Comparison of ENCODE assay signal across 10 mouse cellular contexts in the genomic region with DNA sequence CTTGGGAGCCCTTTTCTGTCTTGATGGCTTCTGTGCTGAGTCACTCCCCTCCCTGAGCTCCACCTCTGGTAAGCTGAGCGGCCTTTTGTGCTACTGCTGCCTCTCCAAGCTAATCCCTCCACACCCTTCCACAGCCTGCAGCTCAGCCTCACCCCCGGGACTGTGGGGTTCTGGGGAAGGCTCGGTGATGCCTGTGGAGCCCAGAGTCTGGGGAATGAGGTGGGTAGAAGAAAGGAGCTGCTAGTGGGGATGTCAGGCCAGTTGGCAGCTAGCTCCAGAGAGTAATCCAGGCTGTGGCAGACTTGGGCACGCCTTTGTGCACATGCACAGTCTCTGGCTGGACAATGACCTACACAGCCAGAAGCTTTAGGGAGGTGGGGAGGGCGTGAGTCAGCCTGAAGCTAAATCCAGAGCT. TPM values are rescaled to one million over a fixed set of nuclear protein-coding genes. Genes with fewer than 3 reads are reported as not detected.
DNase-seq lines count a peak whose midpoint lies in the region; ATAC-seq and TF ChIP-seq lines count a peak whose summit lies in the region.
"Had no signal": no experiment of that assay in that cellular context is flagged by ENCODE, and none has a peak within 500 bp of the region (broad histone marks: within the 10 kb centered on the region; RNA-seq: fewer than 3 reads in every experiment).

No protein-coding gene starts in this region.

- H3K4me1 ChIP-seq in kidney, adult 2 months (ENCODE audit: control insufficient read depth, insufficient read depth, low read length): peaks cover 26% of the 10 kb centered on the region
- H3K4me1 ChIP-seq in embryonic facial prominence, embryonic 15.5 days: peaks cover 16% of the 10 kb centered on the region; the same call in 1 of the 2 replicates
- H3K4me1 ChIP-seq in midbrain, embryonic 11.5 days (ENCODE audit: control insufficient read depth, insufficient read depth, low read length): peaks cover 21% of the 10 kb centered on the region

- H3K27me3 ChIP-seq in kidney, adult 2 months (replicated peaks; ENCODE audit: control insufficient read depth, insufficient read depth, low read length): no peaks in the 10 kb centered on the region
- no peaks in the 10 kb centered on the region for H3K27me3 ChIP-seq in embryonic facial prominence, embryonic 15.5 days
- no peaks in the 10 kb centered on the region for H3K27me3 ChIP-seq in midbrain, embryonic 11.5 days (ENCODE audit: control insufficient read depth, insufficient read depth, low read length)

- peak; percentile 70 for DNase-seq in kidney, adult 2 months
- DNase-seq in kidney, adult 11 months: no peak
- DNase-seq in Muller cell, postnatal 12 days (ENCODE audit: inconsistent ontology term): peak; percentile 89
- DNase-seq in midbrain, embryonic 11.5 days (ENCODE audit: low spot score, missing footprints): peak; percentile 89
- no peak for DNase-seq in left cerebral cortex, postnatal 25 days (ENCODE audit: low spot score in 2 of 2)
- no peak for DNase-seq in cerebellum, adult 11 months
- no peak for DNase-seq in lung, postnatal 14 days
- DNase-seq: lung, adult 18-20 months had no signal

- no peaks in the 10 kb centered on the region for H3K9me3 ChIP-seq in embryonic facial prominence, embryonic 15.5 days (replicated peaks)
- no peaks in the 10 kb centered on the region for H3K9me3 ChIP-seq in midbrain, embryonic 11.5 days (ENCODE audit: control insufficient read depth, low read length)

- H3K9ac ChIP-seq in embryonic facial prominence, embryonic 15.5 days: no peak overlapping the region
- peak overlapping the region; percentile 36 for H3K9ac ChIP-seq in midbrain, embryonic 11.5 days (ENCODE audit: low read length)

- no peak overlapping the region for H3K4me2 ChIP-seq in embryonic facial prominence, embryonic 15.5 days (replicated peaks)
- 0 out of 2 replicates have a peak overlapping the region, but pooled peaks have one; percentile 19 for H3K4me2 ChIP-seq in midbrain, embryonic 11.5 days

- intact Hi-C loops in left cerebral cortex, postnatal 25 days (cut with DNase I): no loop called here

- TF ChIP-seq CTCF in kidney, adult 2 months (conservative IDR thresholded peaks at IDR 0.05; ENCODE audit: insufficient read depth, insufficient read length, low read depth, low read length): no peak

- no peaks in the 10 kb centered on the region for H3K36me3 ChIP-seq in kidney, adult 2 months (ENCODE audit: control insufficient read depth, insufficient read depth, low read length)
- H3K36me3 ChIP-seq in embryonic facial prominence, embryonic 15.5 days: 0 out of 2 replicates have a peak, but pooled peaks cover 6% of the 10 kb centered on the region
- H3K36me3 ChIP-seq in midbrain, embryonic 11.5 days (ENCODE audit: control insufficient read depth, insufficient read depth, low read length): no peaks in the 10 kb centered on the region

- no peak for ATAC-seq in embryonic facial prominence, embryonic 15.5 days (ENCODE audit: insufficient number of reproducible peaks, low FRiP score, low TSS enrichment, low read depth)
- peak; percentile 69 for ATAC-seq in midbrain, embryonic 11.5 days (ENCODE audit: low FRiP score)

- TF ChIP-seq POLR2A in kidney, adult 2 months (IDR thresholded peaks at IDR 0.05; ENCODE audit: low read depth, low read length): no peak

- 36% methylated on average over 5 of the region's 5 CpGs for WGBS in kidney, adult 2 months
- 31% methylated on average over 5 of the region's 5 CpGs for WGBS in embryonic facial prominence, embryonic 15.5 days
- WGBS in midbrain, embryonic 11.5 days: 8% methylated on average over 5 of the region's 5 CpGs

- H3K27ac ChIP-seq in kidney, adult 2 months (ENCODE audit: insufficient read depth, low read depth, low read length): no peak overlapping the region
- H3K27ac ChIP-seq in embryonic facial prominence, embryonic 15.5 days (replicated peaks): 0 out of 2 replicates have a peak overlapping the region, but pooled peaks have one; percentile 11
- peak overlapping the region; percentile 57; the same call in 1 of the 2 replicates for H3K27ac ChIP-seq in midbrain, embryonic 11.5 days (ENCODE audit: low read depth, low read length)
- H3K27ac ChIP-seq: kidney, postnatal 0 days had no signal

- H3K4me3 ChIP-seq in kidney, adult 2 months (ENCODE audit: insufficient read depth, low read depth, low read length): no peak overlapping the region
- no peak overlapping the region for H3K4me3 ChIP-seq in embryonic facial prominence, embryonic 15.5 days (replicated peaks)
- no peak overlapping the region for H3K4me3 ChIP-seq in midbrain, embryonic 11.5 days (ENCODE audit: low read depth, low read length)

RNA-seq across cellular contexts. Expression of gene Gm10277, which starts 20.5 kb away (rescaled TPM):
- 0.04 TPM in 1 of 2 replicates, not detected in the other for polyA plus RNA-seq in kidney, adult 2 months (2012; rRNA removed)
- polyA plus RNA-seq in embryonic facial prominence, embryonic 15.5 days (2015; fragmentation: Nextera tagmentation; extraction: Ambion mirVana): 1.3 and 1.4 TPM in 2 replicates
- 0.65 and 0.79 TPM in 2 replicates for polyA plus RNA-seq in midbrain, embryonic 11.5 days (2014; fragmentation: Nextera tagmentation; extraction: Ambion mirVana)
- not detected for total RNA-seq in left cerebral cortex, postnatal 25 days (2021)

RNA-seq across cellular contexts. Expression of gene Myo18a, which starts 45.0 kb away (rescaled TPM):
- 92.0 and 93.1 TPM in 2 replicates for polyA plus RNA-seq in kidney, adult 2 months (2012; rRNA removed)
- 56.3 and 58.9 TPM in 2 replicates for polyA plus RNA-seq in embryonic facial prominence, embryonic 15.5 days (2015; fragmentation: Nextera tagmentation; extraction: Ambion mirVana)
- polyA plus RNA-seq in midbrain, embryonic 11.5 days (2014; fragmentation: Nextera tagmentation; extraction: Ambion mirVana): 22.6 and 23.8 TPM in 2 replicates
- 100 to 1,000 TPM; 156 to 157 TPM for total RNA-seq in left cerebral cortex, postnatal 25 days (2021)

Comparison
In these comparisons a context has a peak if more than half of its experiments do, and no peak if none do; other contexts are left out.
1. DNase-seq: peak in kidney, adult 2 months (single experiment), Muller cell, postnatal 12 days (single experiment) and midbrain, embryonic 11.5 days (single experiment); none in kidney, adult 11 months (single experiment), left cerebral cortex, postnatal 25 days (0 of 2), cerebellum, adult 11 months (single experiment) and lung, postnatal 14 days (single experiment).